Mouse (Mus musculus): ENCODE results near the gene Gramd1b. TPM values are rescaled to one million over a fixed set of nuclear protein-coding genes. Genes with fewer than 3 reads are reported as not detected.

The Gramd1b gene
- polyA plus RNA-seq, 1 experiment from 2014 or later: 4.0 TPM

DNA sequence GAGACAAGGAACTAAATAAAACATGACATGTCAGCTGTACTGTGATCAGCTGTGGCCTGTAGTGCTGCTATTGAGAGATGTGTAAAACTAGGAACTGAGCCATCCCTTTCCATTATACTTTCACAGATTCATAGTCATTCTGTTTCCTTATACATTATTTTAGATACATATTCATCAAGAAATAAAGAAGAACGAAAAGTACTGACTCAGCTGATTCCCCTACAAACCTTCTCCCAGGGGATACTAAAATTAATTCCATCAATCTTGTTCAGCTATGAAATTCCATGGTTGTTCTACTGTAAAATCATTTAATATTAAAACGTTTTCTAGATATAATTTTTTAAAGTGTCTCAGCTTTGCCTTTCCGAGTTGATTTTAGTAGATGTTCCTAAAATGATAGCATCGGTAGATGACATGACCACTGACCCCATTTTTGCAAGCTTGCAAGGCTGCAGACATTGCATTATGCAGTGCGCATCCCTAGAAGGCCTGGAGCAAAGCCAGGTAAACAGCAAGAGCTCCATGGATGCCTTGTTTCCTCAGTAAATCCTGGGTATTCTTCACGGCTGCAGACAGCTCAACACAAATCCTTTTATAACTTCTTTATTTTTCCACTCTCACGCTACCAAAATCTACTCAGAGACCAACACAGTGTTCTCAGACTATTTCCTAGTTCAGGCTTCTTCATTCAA, 285.1 kb downstream of the Gramd1b start:
- no peak overlapping the region for H3K9ac ChIP-seq
- H3K9me3 ChIP-seq: no peaks in the 10 kb centered on the region
- no peak overlapping the region for H3K4me3 ChIP-seq (replicated peaks)
- no peak for ATAC-seq (ENCODE audit: insufficient read depth, low FRiP score, low read depth)
- H3K36me3 ChIP-seq: no peaks in the 10 kb centered on the region
- 76% methylated on average over 7 of the region's 7 CpGs for WGBS
- H3K27me3 ChIP-seq (replicated peaks): no peaks in the 10 kb centered on the region
- no peak overlapping the region for H3K4me2 ChIP-seq
- H3K27ac ChIP-seq: no peak overlapping the region
- 0 out of 2 replicates have a peak, but pooled peaks cover 4% of the 10 kb centered on the region for H3K4me1 ChIP-seq

DNA sequence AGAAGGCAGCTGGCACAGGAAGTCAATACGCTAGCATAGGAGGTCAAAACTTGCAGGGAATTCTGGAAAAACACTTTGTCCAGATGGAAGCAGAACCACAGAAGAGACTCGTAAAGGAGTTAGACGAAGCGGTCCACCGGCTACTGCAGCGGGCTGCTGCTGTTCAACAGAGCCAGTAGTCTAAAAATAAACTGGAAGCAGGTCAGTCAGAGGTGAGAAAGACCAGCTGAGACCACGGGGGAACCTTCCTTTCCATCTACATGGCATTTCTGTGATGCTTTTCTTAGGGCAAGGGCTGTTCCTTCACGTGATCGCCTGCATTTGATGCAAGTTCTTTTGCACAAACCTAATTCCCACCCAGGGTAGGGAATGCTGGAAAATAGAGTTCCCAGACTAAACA, 285.7 kb downstream of the Gramd1b start:
- Histone ChIP-seq H3K4me2 (no peak overlapping the region), H3K27me3 (replicated peaks) (no peaks in the 10 kb centered on the region)

More for the DNA sequence above, 285.7 kb downstream of the Gramd1b start:
- Histone ChIP-seq H3K9me3 (no peaks in the 10 kb centered on the region), H3K27ac (no peak overlapping the region), H3K4me1 (0 out of 2 replicates have a peak, but pooled peaks cover 6% of the 10 kb centered on the region), H3K36me3 (no peaks in the 10 kb centered on the region), H3K4me3 (replicated peaks) (no peak overlapping the region), H3K9ac (no peak overlapping the region)
- WGBS: 41% methylated on average over 9 of the region's 9 CpGs
- no peak for ATAC-seq (ENCODE audit: insufficient read depth, low FRiP score, low read depth)

Other genes with a start within 250 kb of the Gramd1b start
- gene Gm21915, start 139.2 kb upstream of the Gramd1b start, polyA plus RNA-seq (2015; fragmentation: Nextera tagmentation; extraction: Ambion mirVana): not detected in 2 replicates
- 27.2 and 29.2 TPM in 2 replicates for gene Clmp, start 154.6 kb upstream of the Gramd1b start, polyA plus RNA-seq (2015; fragmentation: Nextera tagmentation; extraction: Ambion mirVana)

Data from stomach, embryonic 15.5 days (tissue).